Mouse (Mus musculus) lung, adult 2 months (tissue): ENCODE data around the gene Rpgrip1l.

Experiments
- CTCF ChIP-seq: fragments of 200-500 bp; IDR thresholded peaks from 2 replicates; pipeline ENCODE4 v1.5.1; 2011; ENCODE audit warnings: mild to moderate bottlenecking, low read length, control low read depth; ENCODE audit not compliant: insufficient read depth
- POLR2A ChIP-seq: fragments of 200-500 bp; IDR thresholded peaks from 2 replicates; pipeline ENCODE4 v1.6.1; 2011; ENCODE audit warnings: low read depth, mild to moderate bottlenecking, control low read depth, low read length, borderline replicate concordance; ENCODE audit errors: extremely low read depth

DNA sequence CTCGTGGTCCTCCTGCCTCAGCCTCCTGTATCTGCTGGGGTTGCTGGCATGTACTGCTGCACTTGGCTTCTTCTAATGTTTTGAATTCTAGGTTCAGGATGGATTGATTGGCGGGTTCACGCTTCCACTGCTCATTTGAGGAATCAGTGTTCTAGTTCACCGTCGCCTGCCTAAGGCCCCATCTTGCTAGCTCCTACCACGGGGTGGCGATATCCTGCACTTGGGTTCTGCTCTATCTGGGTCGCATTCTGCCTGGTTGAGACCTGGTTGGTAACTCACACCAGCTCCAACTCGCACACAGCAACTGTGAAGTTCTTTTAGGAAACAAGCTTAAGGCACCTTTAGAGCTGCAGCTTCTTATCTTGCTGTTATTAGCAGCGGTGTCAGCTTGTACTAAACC lies 34.1 kb upstream of the Rpgrip1l start:
- TF ChIP-seq CTCF (no peak), POLR2A (no peak)
